Mouse (Mus musculus): Measurements from ENCODE around the gene Cyp4b1. TPM values are rescaled to one million over a fixed set of nuclear protein-coding genes. Genes with fewer than 3 reads are reported as not detected.

The Cyp4b1 gene
- polyA plus RNA-seq, 2 experiments: 1.0 to 1.2 TPM

- H3K9me3 ChIP-seq (ENCODE audit: control insufficient read depth, low read length): no peaks in the 10 kb centered on the region
- no peaks in the 10 kb centered on the region for H3K36me3 ChIP-seq (ENCODE audit: control insufficient read depth, insufficient read depth, low read length)
- no peaks in the 10 kb centered on the region for H3K4me1 ChIP-seq (ENCODE audit: control insufficient read depth, insufficient read depth, low read length)
- H3K27ac ChIP-seq (replicated peaks; ENCODE audit: low read depth, low read length): no peak overlapping the region
- WGBS: 75% methylated on average over 3 of the region's 3 CpGs
- no peak for DNase-seq (ENCODE audit: low spot score)
- no peak overlapping the region for H3K4me3 ChIP-seq (replicated peaks; ENCODE audit: low read length)
- no peak for TF ChIP-seq POLR2A (IDR thresholded peaks at IDR 0.05; ENCODE audit: borderline replicate concordance, extremely low read depth, insufficient read depth, insufficient read length)
- H3K9ac ChIP-seq (ENCODE audit: low read depth, low read length, severe bottlenecking): no peak overlapping the region
- no peak for ATAC-seq (ENCODE audit: low FRiP score, low read depth)
- H3K4me2 ChIP-seq (replicated peaks; ENCODE audit: low read depth, low read length, severe bottlenecking): no peak overlapping the region
- no peaks in the 10 kb centered on the region for H3K27me3 ChIP-seq (ENCODE audit: control insufficient read depth, insufficient read depth, low read length)
Observed at GRCm38 (mm10) chr4:115575255-115575654, 72.3 kb downstream of the Cyp4b1 start.

Other genes with a start within 250 kb of the Cyp4b1 start
- not detected in 2 replicates for gene Cyp4a12b, start 236.1 kb downstream of the Cyp4b1 start, polyA plus RNA-seq (2012; rRNA removed)
- not detected in 2 replicates for gene Cyp4a12b, start 236.1 kb downstream of the Cyp4b1 start, polyA plus RNA-seq (2014; fragmentation: Nextera tagmentation; extraction: Ambion mirVana)
- not detected in 2 replicates for gene Cyp4a30b, start 195.1 kb downstream of the Cyp4b1 start, polyA plus RNA-seq (2012; rRNA removed)
- not detected in 2 replicates for gene Cyp4a30b, start 195.1 kb downstream of the Cyp4b1 start, polyA plus RNA-seq (2014; fragmentation: Nextera tagmentation; extraction: Ambion mirVana)
- not detected in 2 replicates for gene Cyp4a14, start 151.6 kb downstream of the Cyp4b1 start, polyA plus RNA-seq (2012; rRNA removed)
- gene Cyp4a14, start 151.6 kb downstream of the Cyp4b1 start, polyA plus RNA-seq (2014; fragmentation: Nextera tagmentation; extraction: Ambion mirVana): not detected in 2 replicates
- gene Cyp4a10, start 129.5 kb downstream of the Cyp4b1 start, polyA plus RNA-seq (2012; rRNA removed): not detected in 2 replicates
- not detected in 2 replicates for gene Cyp4a10, start 129.5 kb downstream of the Cyp4b1 start, polyA plus RNA-seq (2014; fragmentation: Nextera tagmentation; extraction: Ambion mirVana)
- gene Cyp4a31, start 84.1 kb downstream of the Cyp4b1 start, polyA plus RNA-seq (2012; rRNA removed): not detected in 2 replicates
- gene Cyp4a31, start 84.1 kb downstream of the Cyp4b1 start, polyA plus RNA-seq (2014; fragmentation: Nextera tagmentation; extraction: Ambion mirVana): not detected in 2 replicates
- not detected in 2 replicates for gene Cyp4a32, start 46.8 kb downstream of the Cyp4b1 start, polyA plus RNA-seq (2012; rRNA removed)
- gene Cyp4a32, start 46.8 kb downstream of the Cyp4b1 start, polyA plus RNA-seq (2014; fragmentation: Nextera tagmentation; extraction: Ambion mirVana): not detected in 2 replicates
- 24.8 and 26.3 TPM in 2 replicates for gene Efcab14, start 90.0 kb upstream of the Cyp4b1 start, polyA plus RNA-seq (2012; rRNA removed)
- gene Efcab14, start 90.0 kb upstream of the Cyp4b1 start, polyA plus RNA-seq (2014; fragmentation: Nextera tagmentation; extraction: Ambion mirVana): 35.2 and 40.2 TPM in 2 replicates
- gene Tex38, start 133.3 kb upstream of the Cyp4b1 start, polyA plus RNA-seq (2012; rRNA removed): 0.50 and 1.0 TPM in 2 replicates
- 0.32 TPM in 1 of 2 replicates, not detected in the other for gene Tex38, start 133.3 kb upstream of the Cyp4b1 start, polyA plus RNA-seq (2014; fragmentation: Nextera tagmentation; extraction: Ambion mirVana)
- gene Atpaf1, start 137.1 kb upstream of the Cyp4b1 start, polyA plus RNA-seq (2012; rRNA removed): 29.9 and 35.5 TPM in 2 replicates
- gene Atpaf1, start 137.1 kb upstream of the Cyp4b1 start, polyA plus RNA-seq (2014; fragmentation: Nextera tagmentation; extraction: Ambion mirVana): 57.1 and 58.4 TPM in 2 replicates
- gene Mob3c, start 180.4 kb upstream of the Cyp4b1 start, polyA plus RNA-seq (2012; rRNA removed): 16.3 and 19.7 TPM in 2 replicates
- gene Mob3c, start 180.4 kb upstream of the Cyp4b1 start, polyA plus RNA-seq (2014; fragmentation: Nextera tagmentation; extraction: Ambion mirVana): 8.6 and 11.6 TPM in 2 replicates
- gene Mknk1, start 191.5 kb upstream of the Cyp4b1 start, polyA plus RNA-seq (2012; rRNA removed): 69.6 and 73.9 TPM in 2 replicates
- gene Mknk1, start 191.5 kb upstream of the Cyp4b1 start, polyA plus RNA-seq (2014; fragmentation: Nextera tagmentation; extraction: Ambion mirVana): 28.4 and 28.5 TPM in 2 replicates
- gene Kncn, start 236.7 kb upstream of the Cyp4b1 start, polyA plus RNA-seq (2012; rRNA removed): not detected in 2 replicates
- gene Kncn, start 236.7 kb upstream of the Cyp4b1 start, polyA plus RNA-seq (2014; fragmentation: Nextera tagmentation; extraction: Ambion mirVana): not detected in 2 replicates
- not detected in 2 replicates for gene 6430628N08Rik, start 242.9 kb upstream of the Cyp4b1 start, polyA plus RNA-seq (2012; rRNA removed)
- gene 6430628N08Rik, start 242.9 kb upstream of the Cyp4b1 start, polyA plus RNA-seq (2014; fragmentation: Nextera tagmentation; extraction: Ambion mirVana): not detected in 2 replicates